Mouse (Mus musculus): ENCODE results near the gene Nepn.
"Not testable (repeated sequence)": the region's sequence is repeated elsewhere in the genome, so short reads cannot be mapped to it uniquely, and the experiment has no call there.

Gene Nepn

GRCm38 (mm10) chr10:52388922-52389430 lies at the start of gene Nepn:
Nepn (plus strand) TSS chr10:52388972.
- DNase-seq (ENCODE audit: low spot score): no peak

GRCm38 (mm10) chr10:52343324-52343723 lies 45.4 kb upstream of the Nepn start:
- not testable (repeated sequence) for DNase-seq (ENCODE audit: low spot score)

DNA sequence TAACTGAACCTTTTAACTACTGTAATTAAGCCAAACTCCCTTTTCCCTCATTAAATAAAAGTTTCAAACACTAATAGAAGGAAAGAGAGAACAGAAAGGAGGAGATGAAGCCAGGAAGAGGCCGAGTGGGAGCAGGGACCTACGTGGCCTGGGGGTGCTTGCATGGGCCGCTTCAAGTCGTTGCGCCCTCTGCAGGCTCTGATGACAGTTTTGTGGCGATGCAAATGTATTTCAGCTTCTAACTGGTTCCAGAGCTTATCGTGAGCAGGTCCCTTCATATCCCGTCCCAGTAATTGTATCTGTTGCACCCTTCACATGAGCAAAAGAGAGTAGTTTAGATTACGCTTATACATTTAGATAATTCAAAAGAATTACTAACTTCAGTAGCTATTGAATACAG lies 35.6 kb upstream of the Nepn start:
- DNase-seq (ENCODE audit: low spot score): no peak

DNA sequence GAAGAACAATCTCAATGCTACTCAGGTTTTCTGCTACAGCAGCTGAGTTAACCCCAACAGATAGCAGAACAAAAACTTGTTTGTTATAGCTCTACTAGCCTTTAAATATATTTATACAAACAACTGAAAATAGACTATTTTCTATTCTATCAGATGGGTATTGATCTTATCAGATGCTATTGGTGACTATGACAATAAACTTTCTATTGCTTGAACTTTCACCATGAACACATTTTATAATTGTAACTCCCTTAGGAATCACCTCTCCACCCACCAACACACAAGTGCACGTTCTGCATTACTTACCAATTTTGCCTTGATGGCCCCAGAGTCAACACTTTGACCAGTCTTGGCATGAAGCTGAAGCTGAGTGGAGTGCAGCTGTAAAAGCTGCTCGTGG lies 30.3 kb upstream of the Nepn start, which contains the start of gene Gm26741:
Gene Gm26741 (plus strand): TSS at position 301 of the 400 bp plus-strand sequence.
- no peak for DNase-seq (ENCODE audit: low spot score)

DNA sequence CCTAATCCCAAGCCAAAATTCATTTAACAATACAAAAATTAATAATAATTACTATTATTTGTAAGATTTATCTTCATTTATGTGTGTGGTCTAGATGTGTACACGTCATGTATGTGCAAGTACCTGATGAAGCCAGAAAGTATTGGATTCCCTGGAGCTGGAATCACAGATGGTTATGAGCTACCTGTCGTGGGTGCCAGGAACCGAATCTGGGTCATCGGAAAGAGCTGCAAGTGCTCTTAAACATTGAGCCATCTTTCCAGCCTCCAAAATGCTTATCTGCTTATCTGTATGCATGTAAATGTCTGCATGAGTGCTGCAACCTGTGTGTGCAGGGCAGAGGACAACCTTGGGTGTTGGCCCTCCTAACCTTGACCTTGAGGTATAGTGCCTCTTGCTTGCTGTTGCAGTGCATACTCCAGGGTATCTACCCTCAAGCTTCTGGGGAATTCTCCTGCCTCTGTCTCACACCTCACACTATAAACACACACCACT lies 28.5 kb upstream of the Nepn start:
- DNase-seq (ENCODE audit: low spot score): no peak

DNA sequence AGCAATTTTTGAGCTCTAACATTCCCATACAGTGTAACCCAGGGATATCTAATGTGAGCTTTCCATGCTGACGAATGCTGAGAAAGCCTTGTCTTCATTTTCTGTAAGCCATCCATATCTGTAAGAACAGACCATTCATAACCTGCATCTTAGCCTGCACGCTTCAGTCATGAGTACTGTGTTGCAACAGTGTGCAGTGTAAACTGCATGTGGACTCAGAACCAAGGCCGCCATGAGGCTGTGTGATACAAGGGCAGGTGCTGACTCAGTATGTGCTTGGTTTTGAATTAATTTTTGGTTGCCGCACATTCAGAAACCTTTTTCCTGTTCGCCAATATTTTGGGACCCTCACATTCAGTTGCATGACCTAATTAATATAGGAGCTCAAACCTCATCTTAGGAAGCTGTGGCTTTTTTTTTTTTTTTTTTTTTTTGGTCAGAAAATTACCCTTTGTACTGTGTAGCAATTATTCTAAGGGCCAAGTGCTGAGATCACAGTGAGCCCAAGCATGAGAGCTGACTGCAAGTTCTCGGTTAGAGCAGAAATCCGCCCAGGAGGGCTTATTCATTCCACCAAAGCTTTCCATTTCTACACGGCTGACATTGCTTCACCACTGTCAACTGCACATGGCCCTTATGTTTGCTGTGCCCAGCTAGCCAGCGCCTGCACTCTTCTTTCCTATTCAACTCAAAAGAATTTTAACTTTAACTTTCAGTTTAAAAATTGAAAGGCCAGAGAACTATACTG lies 27.7 kb upstream of the Nepn start:
- no peak for DNase-seq (ENCODE audit: low spot score)

DNA sequence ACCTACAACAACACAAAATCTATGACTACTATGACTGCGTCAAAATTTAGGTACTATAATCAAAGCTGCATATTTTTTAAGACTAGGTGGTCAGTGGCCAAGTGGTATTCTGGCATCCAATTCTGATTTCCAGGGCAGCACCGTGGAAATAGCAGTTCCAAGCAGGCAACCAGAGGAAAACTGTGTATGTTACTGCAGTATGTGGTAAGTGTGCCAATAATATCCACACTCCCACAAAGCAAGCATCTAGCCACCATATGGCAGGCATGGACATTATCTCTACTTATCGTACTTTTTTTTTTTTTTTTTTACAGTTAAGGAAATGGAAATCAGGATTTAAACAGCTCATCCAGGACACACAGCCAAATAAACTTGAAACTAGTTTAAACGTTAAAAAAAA lies 20.4 kb upstream of the Nepn start:
- no peak for DNase-seq (ENCODE audit: low spot score)

- DNase-seq (ENCODE audit: low spot score): no peak
Measured at GRCm38 (mm10) chr10:52373834-52374233, 14.9 kb upstream of the Nepn start.

- no peak for DNase-seq (ENCODE audit: low spot score)
Measured at GRCm38 (mm10) chr10:52374651-52375050, 14.1 kb upstream of the Nepn start.

DNA sequence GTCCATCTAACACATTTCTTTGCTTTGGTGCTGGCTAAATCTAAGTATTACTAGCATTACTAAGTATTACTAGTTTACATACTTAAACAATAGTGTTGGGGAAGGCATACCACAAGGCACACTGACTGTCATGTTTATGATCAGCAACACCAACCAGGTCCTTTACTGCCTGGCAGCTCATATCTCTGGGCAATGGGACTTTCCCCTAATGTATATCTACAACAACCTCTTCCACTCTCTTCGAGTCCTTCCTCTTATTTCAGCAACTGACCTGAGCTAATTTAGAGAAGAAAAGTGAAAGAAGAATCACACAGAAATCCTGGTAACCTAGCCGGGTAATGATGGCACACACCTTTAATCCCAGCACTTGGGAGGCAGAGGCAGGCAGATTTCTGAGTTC lies 12.3 kb upstream of the Nepn start:
- no peak for DNase-seq (ENCODE audit: low spot score)

DNA sequence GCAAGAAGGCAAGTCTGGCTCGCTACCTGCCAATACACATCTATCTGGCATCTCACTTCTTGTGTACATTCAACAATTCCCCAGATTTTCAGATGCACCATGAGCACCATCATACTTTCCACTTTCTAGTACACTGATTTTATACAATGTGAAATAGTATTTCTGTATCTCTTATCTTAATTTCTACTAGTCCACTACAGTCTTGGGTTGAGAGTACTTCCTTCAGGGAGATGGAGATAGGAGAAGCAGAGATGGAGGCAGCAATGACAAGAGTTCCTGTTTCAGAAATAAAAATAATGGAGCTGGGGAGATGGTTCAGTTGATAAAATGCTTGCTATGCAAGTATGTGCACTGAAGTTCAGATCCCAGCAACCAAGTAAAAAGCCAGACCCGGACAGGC lies 11.0 kb upstream of the Nepn start:
- DNase-seq (ENCODE audit: low spot score): no peak

- peak; percentile 25 for DNase-seq (ENCODE audit: low spot score)
Measured at GRCm38 (mm10) chr10:52381321-52381801, 7.4 kb upstream of the Nepn start.

GRCm38 (mm10) chr10:52381845-52382591 lies 6.8 kb upstream of the Nepn start, which contains the start of gene Gopc:
Gopc (minus strand) TSS chr10:52382124.
- peak; percentile 97 for DNase-seq (ENCODE audit: low spot score)

- DNase-seq (ENCODE audit: low spot score): peak; percentile 33
Measured at GRCm38 (mm10) chr10:52383022-52383421, 5.8 kb upstream of the Nepn start.

GRCm38 (mm10) chr10:52383522-52383921 lies 5.2 kb upstream of the Nepn start:
- DNase-seq (ENCODE audit: low spot score): peak; percentile 53

DNA sequence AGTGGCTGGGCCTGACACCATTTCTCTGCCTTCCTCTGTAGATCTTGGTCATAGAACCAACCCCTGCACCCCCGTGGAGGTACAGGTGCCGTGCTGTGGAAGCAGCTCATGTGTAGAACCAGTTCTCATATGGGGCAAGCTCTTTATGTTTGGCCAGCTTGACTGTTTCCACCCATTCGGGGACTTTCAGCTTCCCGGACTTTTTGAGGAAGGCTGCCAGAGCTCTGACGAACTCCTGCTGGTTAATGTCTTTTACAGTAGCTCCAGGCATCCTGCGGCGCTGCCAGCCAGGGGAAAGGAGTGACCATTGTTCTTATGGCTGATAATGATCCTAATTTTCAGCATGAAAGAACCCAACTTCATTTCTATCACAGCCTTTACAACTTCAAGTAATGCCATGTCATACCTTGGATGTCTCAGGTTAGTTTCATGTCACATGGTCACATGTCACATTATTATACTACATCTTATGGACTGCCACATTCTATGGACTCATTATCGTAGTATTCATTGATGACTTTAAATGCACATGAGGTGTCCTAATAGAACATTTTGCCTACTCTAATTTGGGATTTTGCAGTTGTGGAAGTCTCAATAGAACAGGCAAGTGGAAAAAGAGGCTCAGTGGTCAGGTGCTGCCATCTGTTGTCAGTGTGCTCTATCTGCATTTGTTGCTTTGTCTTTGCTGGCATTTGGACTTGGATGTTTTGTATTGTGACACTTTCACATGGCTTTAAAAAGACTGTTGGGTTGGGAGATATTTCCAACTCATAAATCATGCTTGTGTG lies 3.8 kb upstream of the Nepn start:
- peak; percentile 80 for DNase-seq (ENCODE audit: low spot score)

- no peak for DNase-seq (ENCODE audit: low spot score)
Measured at GRCm38 (mm10) chr10:52387192-52387591, 1.6 kb upstream of the Nepn start.

- no peak for DNase-seq (ENCODE audit: low spot score)
Measured at GRCm38 (mm10) chr10:52389438-52389837, 666 bp downstream of the Nepn start.

- no peak for DNase-seq (ENCODE audit: low spot score)
Measured at GRCm38 (mm10) chr10:52391208-52391607, 2.4 kb downstream of the Nepn start.

GRCm38 (mm10) chr10:52396647-52397046 lies 7.9 kb downstream of the Nepn start:
- no peak for DNase-seq (ENCODE audit: low spot score)

DNA sequence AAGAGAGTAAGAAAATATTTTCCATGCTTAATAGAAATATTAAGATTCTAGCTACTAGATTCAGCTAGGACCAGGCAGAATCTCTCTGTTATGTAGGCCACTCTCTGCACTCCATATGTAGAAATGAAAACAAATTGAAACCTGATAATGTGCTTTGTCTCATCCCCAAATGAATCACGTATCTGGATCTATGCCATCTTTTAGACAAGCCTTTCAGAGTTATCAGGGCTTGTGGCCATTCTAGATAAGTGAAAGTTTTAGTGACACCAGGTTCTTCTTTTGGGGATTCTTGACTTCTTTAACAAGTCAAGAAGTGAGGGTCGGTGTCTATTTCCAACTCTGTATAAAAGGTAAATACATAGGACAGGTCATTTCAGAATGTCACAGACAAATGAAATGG lies 9.9 kb downstream of the Nepn start:
- no peak for DNase-seq (ENCODE audit: low spot score)

- peak; percentile 44 for DNase-seq (ENCODE audit: low spot score)
Measured at GRCm38 (mm10) chr10:52399722-52400121, 10.9 kb downstream of the Nepn start.

Measured in adipocyte (in vitro differentiated cells).